8 mouse cellular contexts compared by ENCODE assay signal in the genomic region with DNA sequence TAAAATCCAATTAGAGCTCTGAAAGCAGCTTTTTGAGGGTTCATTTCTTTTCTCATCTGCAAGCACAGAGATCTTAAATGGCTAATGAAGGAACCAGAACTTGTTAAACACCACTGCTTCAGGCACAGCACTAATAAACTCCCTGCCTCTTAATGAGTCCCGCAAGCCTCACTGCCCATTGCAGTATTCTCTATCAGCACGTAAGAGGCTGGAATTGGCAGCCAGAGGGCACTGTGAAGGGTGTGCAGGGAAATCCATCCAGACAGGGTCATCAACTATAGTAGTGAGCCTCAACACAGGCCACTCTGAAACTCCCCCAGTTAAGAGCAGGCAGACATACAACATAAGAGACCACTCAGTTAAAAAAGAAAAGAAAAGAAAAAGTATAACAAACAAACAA. TPM values are rescaled to one million over a fixed set of nuclear protein-coding genes. Genes with fewer than 3 reads are reported as not detected.
A peak's percentile ranks its signal among the peaks of the same experiment; 100 is the strongest.
DNase-seq lines count a peak whose midpoint lies in the region; ATAC-seq and TF ChIP-seq lines count a peak whose summit lies in the region.

No protein-coding gene starts in this region.

- TF ChIP-seq CTCF in cerebellum, adult 2 months (IDR thresholded peaks at IDR 0.05; ENCODE audit: borderline replicate concordance, insufficient read depth, low read depth, low read length), result peak; percentile 51; the same call in 1 of the 2 replicates

- H3K4me1 ChIP-seq in cerebellum, adult 2 months (ENCODE audit: control insufficient read depth, insufficient read depth, low read length), result peaks cover 14% of the 10 kb centered on the region
- peaks cover 29% of the 10 kb centered on the region for H3K4me1 ChIP-seq in hindbrain, embryonic 13.5 days (replicated peaks)

- no peak for TF ChIP-seq POLR2A in cerebellum, adult 2 months (IDR thresholded peaks at IDR 0.05; ENCODE audit: borderline replicate concordance, insufficient read depth, low read length)

- no peaks in the 10 kb centered on the region for H3K9me3 ChIP-seq in hindbrain, embryonic 13.5 days

- H3K27me3 ChIP-seq in cerebellum, adult 2 months (ENCODE audit: control insufficient read depth, insufficient read depth, low read length), result no peaks in the 10 kb centered on the region
- 0 out of 2 replicates have a peak, but pooled peaks cover 3% of the 10 kb centered on the region for H3K27me3 ChIP-seq in hindbrain, embryonic 13.5 days

- peak; percentile 46 to 47 for DNase-seq in kidney, adult 8-10 months
- no peak for DNase-seq in kidney, adult 9 months
- DNase-seq in cerebellum, adult 2 months, result peak; percentile 55 to 61
- DNase-seq in ovary, adult 18-20 months (ENCODE audit: low spot score), result no peak
- no peak for DNase-seq in c-Kit-positive CD71-positive TER-119-positive erythroid progenitor cells, embryonic 14.5 days (ENCODE audit: low spot score)
- no peak for DNase-seq in layer of hippocampus, adult 11-12 months (ENCODE audit: low spot score)

- peak overlapping the region; percentile 99 for H3K4me2 ChIP-seq in hindbrain, embryonic 13.5 days

- ATAC-seq in hindbrain, embryonic 13.5 days (ENCODE audit: low FRiP score), result no peak
- peak; percentile 40 for ATAC-seq in megakaryocyte progenitor cell, adult 5-6 weeks (replicated peaks; ENCODE audit: poor library complexity)

- H3K36me3 ChIP-seq in hindbrain, embryonic 13.5 days, result no peaks in the 10 kb centered on the region

- no peak overlapping the region for H3K9ac ChIP-seq in hindbrain, embryonic 13.5 days

- H3K4me3 ChIP-seq in cerebellum, adult 2 months (replicated peaks; ENCODE audit: insufficient read depth, low read depth, low read length), result peak overlapping the region; percentile 84
- peak overlapping the region; percentile 79 for H3K4me3 ChIP-seq in hindbrain, embryonic 13.5 days

- H3K27ac ChIP-seq in cerebellum, adult 2 months (ENCODE audit: insufficient read depth, low read length), result no peak overlapping the region
- H3K27ac ChIP-seq in hindbrain, embryonic 13.5 days, result no peak overlapping the region

- WGBS in cerebellum, adult 2 months, result 9% methylated on average over 2 of the region's 2 CpGs
- WGBS in hindbrain, embryonic 13.5 days, result 14% methylated on average over 2 of the region's 2 CpGs

RNA-seq across cellular contexts. Expression of a gene that starts 1.7 kb away (rescaled TPM):
- polyA plus RNA-seq in cerebellum, adult 2 months (2012; rRNA removed), result 73.4 and 77.0 TPM in 2 replicates
- 27.6 and 28.3 TPM in 2 replicates for polyA plus RNA-seq in hindbrain, embryonic 13.5 days (2015; fragmentation: Nextera tagmentation; extraction: Ambion mirVana)
- total RNA-seq in megakaryocyte progenitor cell, adult 5-6 weeks (2015), result 4.9 and 8.6 TPM in 2 replicates
- total RNA-seq in megakaryocyte progenitor cell, adult 5-6 weeks (2017), result 3.8 and 6.2 TPM in 2 replicates

RNA-seq across cellular contexts. Expression of a gene that starts 34.5 kb away (rescaled TPM):
- polyA plus RNA-seq in cerebellum, adult 2 months (2012; rRNA removed), result 146 and 171 TPM in 2 replicates
- polyA plus RNA-seq in hindbrain, embryonic 13.5 days (2015; fragmentation: Nextera tagmentation; extraction: Ambion mirVana), result 36.3 and 41.2 TPM in 2 replicates
- 10.9 and 12.4 TPM in 2 replicates for total RNA-seq in megakaryocyte progenitor cell, adult 5-6 weeks (2015)
- 8.5 and 8.8 TPM in 2 replicates for total RNA-seq in megakaryocyte progenitor cell, adult 5-6 weeks (2017)

Comparison
In these comparisons a context has a peak if more than half of its experiments do, and no peak if none do; other contexts are left out.
1. DNase-seq: peak in kidney, adult 8-10 months (2 of 2) and cerebellum, adult 2 months (2 of 2); none in kidney, adult 9 months (single experiment), ovary, adult 18-20 months (single experiment), c-Kit-positive CD71-positive TER-119-positive erythroid progenitor cells, embryonic 14.5 days (single experiment) and layer of hippocampus, adult 11-12 months (single experiment).